Mouse (Mus musculus) urinary bladder, postnatal 10 days (tissue): ENCODE measurements around the gene Tap1.

ENCODE experiments used
- DNase-seq: peaks from one replicate; pipeline ENCODE4 v3.0.0; 2022; ENCODE audit warnings: low spot score

Gene Tap1

DNA sequence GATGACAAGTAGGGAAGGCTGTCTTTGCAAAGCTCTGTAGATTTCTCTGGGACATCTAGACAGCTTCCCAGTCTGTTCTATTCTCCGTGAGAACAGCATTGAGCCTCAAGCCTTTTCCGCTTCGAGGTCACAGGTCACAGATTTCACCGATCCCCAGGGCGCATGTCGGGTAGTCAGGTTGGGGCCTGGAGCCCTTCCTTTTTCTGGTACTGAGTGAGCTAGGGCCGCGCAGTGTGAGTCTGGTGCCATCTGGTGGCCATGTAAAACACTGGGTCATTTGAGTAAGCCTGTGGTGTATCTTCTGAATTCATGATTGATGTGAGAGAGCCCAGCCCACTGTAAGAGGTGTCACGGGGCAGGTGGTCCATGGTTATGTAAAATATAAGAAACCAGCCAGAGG is 47.6 kb downstream of the Tap1 start:
- no peak for DNase-seq

DNA sequence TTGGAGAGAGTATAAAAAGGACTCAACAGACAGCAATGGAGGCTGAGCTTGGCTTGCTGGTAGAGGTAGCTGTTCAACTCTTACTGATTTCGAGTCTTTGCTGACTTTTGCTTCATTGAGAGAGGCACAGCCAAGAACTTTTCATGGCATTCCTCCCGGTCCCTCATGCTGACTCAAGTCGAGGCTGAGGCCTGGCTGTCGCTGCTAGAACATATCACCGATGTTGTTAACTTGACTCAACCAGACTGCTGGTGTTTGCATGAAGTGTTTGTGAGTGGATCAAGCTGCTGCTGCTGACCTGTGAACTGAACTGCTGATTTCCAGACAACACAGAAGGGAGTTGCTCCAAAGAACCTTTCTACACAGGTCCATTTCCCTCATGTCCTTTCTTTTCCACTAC is 49.3 kb downstream of the Tap1 start:
- no peak for DNase-seq

DNA sequence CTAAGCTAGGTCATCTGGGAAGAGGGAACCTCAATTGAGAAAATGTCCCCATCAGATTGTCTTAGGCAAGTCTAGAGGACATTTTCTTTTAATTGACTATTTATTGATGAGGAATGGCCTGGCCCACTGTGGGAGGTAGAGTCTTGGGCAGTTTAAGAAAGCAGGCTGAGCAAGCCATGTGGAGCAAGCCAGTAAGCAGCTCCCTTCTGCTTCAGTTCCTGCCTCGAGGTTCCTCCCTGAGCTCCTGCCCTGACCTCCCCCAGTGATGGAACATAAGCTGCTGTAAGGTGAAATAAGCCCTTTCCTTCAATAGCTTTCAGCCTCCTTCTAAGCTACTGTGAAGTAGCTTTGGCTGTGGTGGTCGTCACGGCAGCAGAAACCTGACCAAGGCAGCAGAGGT is 50.4 kb downstream of the Tap1 start:
- no peak for DNase-seq

DNA sequence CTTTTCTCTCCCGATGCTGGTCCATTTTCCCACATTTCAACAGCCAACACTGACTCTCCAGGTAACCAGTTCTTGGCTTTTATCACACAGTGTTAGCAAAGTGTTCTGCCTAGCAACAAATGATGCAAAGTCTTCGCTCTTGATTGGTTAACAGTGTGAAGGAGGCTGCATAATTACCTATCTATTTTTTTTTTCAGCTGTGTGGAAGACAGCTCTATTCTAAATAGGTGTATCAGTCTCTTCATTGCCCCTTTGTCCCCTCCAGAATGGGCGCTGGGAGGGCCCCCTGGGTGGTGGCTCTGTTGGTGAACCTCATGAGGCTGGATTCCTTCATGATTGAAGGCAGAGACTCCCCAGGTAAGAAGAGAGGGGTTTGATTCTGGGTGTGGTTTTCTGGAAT is 51.4 kb downstream of the Tap1 start, which contains the start of gene H2-Ob:
TSS of gene H2-Ob (plus strand) at position 198 of the 400 bp plus-strand sequence.
- no peak for DNase-seq

- DNase-seq = no peak
Measured at GRCm38 (mm10) chr17:34239601-34240041, 52.3 kb downstream of the Tap1 start.

DNA sequence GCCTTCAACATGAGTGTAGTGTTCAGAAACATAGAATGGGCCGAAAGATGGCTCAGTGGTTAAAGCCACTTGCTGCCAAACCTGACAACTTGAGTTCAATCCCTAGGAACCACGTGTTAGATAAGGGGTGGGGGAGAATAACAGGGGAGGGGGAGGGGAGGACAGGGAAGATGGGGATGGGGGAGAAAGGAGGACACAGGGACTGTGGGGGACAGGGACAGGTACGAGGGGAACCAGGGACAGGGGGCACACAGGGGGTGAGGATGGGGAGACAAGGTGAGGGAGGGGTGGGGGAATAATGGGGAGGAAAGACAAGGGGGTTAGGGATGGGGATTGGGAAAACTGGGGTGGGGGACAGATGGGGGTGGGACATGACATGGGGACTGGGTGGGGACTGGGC is 53.0 kb downstream of the Tap1 start:
- no peak for DNase-seq

- no peak for DNase-seq
Measured at GRCm38 (mm10) chr17:34240916-34241315, 53.6 kb downstream of the Tap1 start.

GRCm38 (mm10) chr17:34244656-34245055 is 57.3 kb downstream of the Tap1 start:
- DNase-seq = no peak
